14 mouse cellular contexts compared by ENCODE assay signal in the genomic region with DNA sequence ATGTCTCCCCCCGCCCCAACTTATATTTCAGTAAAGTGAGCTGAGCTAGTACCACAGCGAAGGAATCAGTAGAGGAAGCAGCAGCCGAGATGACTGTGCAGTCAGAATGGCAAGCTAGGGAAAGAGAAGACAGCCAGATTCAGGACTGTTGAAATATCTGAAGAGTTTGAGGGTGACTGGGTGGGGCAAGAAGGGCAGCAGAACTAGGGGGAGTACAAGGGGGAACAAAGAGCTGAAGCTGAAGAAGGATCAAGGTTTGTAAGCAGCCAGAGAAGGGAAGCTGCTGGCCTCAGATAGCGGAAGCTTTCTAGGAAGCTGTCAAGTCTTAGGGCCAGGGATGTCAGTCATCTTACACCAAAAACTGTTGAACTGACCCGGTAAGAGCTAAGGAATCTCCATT.
DNase-seq lines count a peak whose midpoint lies in the region; ATAC-seq lines count a peak whose summit lies in the region.
"Had no signal": no experiment of that assay in that cellular context is flagged by ENCODE, and none has a peak within 500 bp of the region (broad histone marks: within the 10 kb centered on the region; RNA-seq: fewer than 3 reads in every experiment).

No protein-coding gene starts in this region.

- peak; percentile 81 to 83 for ATAC-seq in hematopoietic stem cell, adult 5-6 weeks (replicated peaks in 1 of 2; ENCODE audit: insufficient read depth in 1 of 2, low FRiP score in 2 of 2, low TSS enrichment in 1 of 2, low read depth in 1 of 2, poor library complexity in 2 of 2, severe bottlenecking in 2 of 2)
- peak; percentile 96 for ATAC-seq in megakaryocyte progenitor cell, adult 5-6 weeks (replicated peaks; ENCODE audit: poor library complexity)
- ATAC-seq: activated CD4-positive, CD25-positive, alpha-beta regulatory T cell, adult 4 months; intestine, embryonic 16.5 days had no signal

- peak; percentile 9 for DNase-seq in 416B (ENCODE audit: low read depth)
- peak; percentile 14 for DNase-seq in c-Kit-positive CD71-negative TER-119-negative erythroid progenitor cells, embryonic 14.5 days (ENCODE audit: low read depth)
- no peak for DNase-seq in thymus, postnatal 36 days
- no peak for DNase-seq in right cerebral cortex, adult 2 months (ENCODE audit: low spot score in 2 of 2)
- DNase-seq: adrenal gland, adult 8-10 months; adrenal gland, postnatal 25 days; cerebellum, adult 11 months; gastrocnemius, postnatal 10 days; gastrocnemius, postnatal 36 days; heart, adult 11 months had no signal

Comparison
In these comparisons a context has a peak if more than half of its experiments do, and no peak if none do; other contexts are left out.
1. DNase-seq: peak in 416B (single experiment) and c-Kit-positive CD71-negative TER-119-negative erythroid progenitor cells, embryonic 14.5 days (single experiment); none in thymus, postnatal 36 days (0 of 2) and right cerebral cortex, adult 2 months (0 of 2).